Mouse (Mus musculus) cortical plate, adult 2 months (tissue): Measurements from ENCODE around the gene Pdzd3. TPM values are rescaled to one million over a fixed set of nuclear protein-coding genes. Genes with fewer than 3 reads are reported as not detected.
"Not testable (repeated sequence)": the region's sequence is repeated elsewhere in the genome, so short reads cannot be mapped to it uniquely, and the experiment has no call there.

Experiments
- H3K27ac ChIP-seq: fragments of 200-500 bp; 2 replicates; pipeline ENCODE4 v1.5.1; 2012; ENCODE audit warnings: low read length, control low read depth, inconsistent platforms; ENCODE audit not compliant: insufficient read depth
- H3K4me1 ChIP-seq: fragments of 200-500 bp; 2 replicates; pipeline ENCODE4 v1.6.1; 2011; ENCODE audit warnings: low read length; ENCODE audit not compliant: control insufficient read depth, insufficient read depth
- H3K4me3 ChIP-seq: fragments of 200-500 bp; 2 replicates; pipeline ENCODE4 v1.5.1; 2011; ENCODE audit warnings: mild to moderate bottlenecking, low read length, control low read depth; ENCODE audit not compliant: insufficient read depth
- CTCF ChIP-seq: fragments of 200-500 bp; IDR thresholded peaks from 2 replicates; pipeline ENCODE4 v1.5.1; 2011; ENCODE audit warnings: mild to moderate bottlenecking, control low read depth, low read length; ENCODE audit not compliant: insufficient read depth; ENCODE audit errors: extremely low read depth
- POLR2A ChIP-seq: fragments of 200-500 bp; IDR thresholded peaks from 2 replicates; pipeline ENCODE4 v1.6.1; 2011; ENCODE audit warnings: mild to moderate bottlenecking, low read length, control low read depth; ENCODE audit not compliant: insufficient read depth; ENCODE audit errors: extremely low read depth
- polyA plus RNA-seq: library from polyadenylated mRNA; depleted of rRNA; stranded (reverse); fragments of >200 nt; gene quantifications from 2 replicates; pipeline ENCODE4 v1.2.3, GENCODE M21; 2012; rRNA removed

The Pdzd3 gene
- polyA plus RNA-seq: 0.40 and 0.71 TPM in 2 replicates

GRCm38 (mm10) chr9:44251314-44251713 is at the start of gene Pdzd3:
TSS of gene Pdzd3 (minus strand) at chr9:44251471.
- no peak within 1 kb of the TSS for H3K27ac ChIP-seq
- TF ChIP-seq POLR2A (no peak), CTCF (no peak)
- H3K4me3 ChIP-seq: no peak within 1 kb of the TSS
- H3K4me1 ChIP-seq: no peaks in the 10 kb centered on the region

GRCm38 (mm10) chr9:44300001-44300400 is 48.7 kb upstream of the Pdzd3 start:
- H3K4me3 ChIP-seq, H3K27ac ChIP-seq: not testable (repeated sequence)

GRCm38 (mm10) chr9:44292490-44292889 is 41.2 kb upstream of the Pdzd3 start:
- H3K4me1 ChIP-seq: peaks cover 3% of the 10 kb centered on the region; the same call in 1 of the 2 replicates
- TF ChIP-seq POLR2A (no peak), CTCF (peak; percentile 57)
- no peak overlapping the region for H3K4me3 ChIP-seq
- no peak overlapping the region for H3K27ac ChIP-seq

More at GRCm38 (mm10) chr9:44300001-44300400, 48.7 kb upstream of the Pdzd3 start:
- H3K4me1 ChIP-seq: not testable (repeated sequence)

- Histone ChIP-seq H3K4me3 (peak overlapping the region; percentile 87), H3K4me1 (peaks cover 4% of the 10 kb centered on the region; the same call in 1 of the 2 replicates), H3K27ac (no peak overlapping the region)
- no peak for TF ChIP-seq CTCF
- TF ChIP-seq POLR2A: no peak
Observed at GRCm38 (mm10) chr9:44288959-44289291, 37.7 kb upstream of the Pdzd3 start.

GRCm38 (mm10) chr9:44288076-44288958 is 37.0 kb upstream of the Pdzd3 start, which contains the start of gene Abcg4:
TSS of gene Abcg4 (minus strand) at chr9:44288615.
- H3K4me1 ChIP-seq: peaks cover 4% of the 10 kb centered on the region; the same call in 1 of the 2 replicates
- TF ChIP-seq POLR2A (peak; percentile 26; the same call in 1 of the 2 replicates), CTCF (no peak)
- H3K4me3 ChIP-seq: peak within 1 kb of the TSS; percentile 87
- H3K27ac ChIP-seq: peak within 1 kb of the TSS; percentile 13

- Histone ChIP-seq H3K4me3 (peak overlapping the region; percentile 87), H3K27ac (peak overlapping the region; percentile 13), H3K4me1 (peaks cover 4% of the 10 kb centered on the region; the same call in 1 of the 2 replicates)
- TF ChIP-seq CTCF: no peak
- no peak for TF ChIP-seq POLR2A
Observed at GRCm38 (mm10) chr9:44287401-44288075, 36.3 kb upstream of the Pdzd3 start.

- Histone ChIP-seq H3K27ac (0 out of 2 replicates have a peak overlapping the region, but pooled peaks have one; percentile 13), H3K4me1 (peaks cover 4% of the 10 kb centered on the region; the same call in 1 of the 2 replicates), H3K4me3 (peak overlapping the region; percentile 87)
- TF ChIP-seq CTCF (no peak), POLR2A (no peak)
Observed at GRCm38 (mm10) chr9:44287003-44287400, 35.7 kb upstream of the Pdzd3 start.

- TF ChIP-seq POLR2A: no peak
- no peak for TF ChIP-seq CTCF
- peak overlapping the region; percentile 87 for H3K4me3 ChIP-seq
- no peak overlapping the region for H3K27ac ChIP-seq
- peaks cover 4% of the 10 kb centered on the region; the same call in 1 of the 2 replicates for H3K4me1 ChIP-seq
Observed at GRCm38 (mm10) chr9:44286256-44286850, 35.1 kb upstream of the Pdzd3 start.

GRCm38 (mm10) chr9:44283183-44283582 is 31.9 kb upstream of the Pdzd3 start:
- Histone ChIP-seq H3K4me1 (peaks cover 2% of the 10 kb centered on the region; the same call in 1 of the 2 replicates), H3K4me3 (no peak overlapping the region), H3K27ac (no peak overlapping the region)
- no peak for TF ChIP-seq POLR2A
- TF ChIP-seq CTCF: no peak
